Mouse (Mus musculus) midbrain, embryonic 12.5 days (tissue): ENCODE data around the gene Ankrd16. TPM values are rescaled to one million over a fixed set of nuclear protein-coding genes. Genes with fewer than 3 reads are reported as not detected.

Experiments used
- ATAC-seq: fragments of 200-750 bp; cut with Nextera tagmentation; 2 replicates; pipeline ENCODE4 v1.8.0; 2017; ENCODE audit warnings: low read depth, moderate TSS enrichment, moderate library complexity; ENCODE audit not compliant: low FRiP score
- H3K27ac ChIP-seq: fragments of 300-500 bp; sonication (generic); replicated peaks from 2 replicates; pipeline ENCODE4 v1.5.1; 2016; ENCODE audit warnings: mild to moderate bottlenecking
- H3K27me3 ChIP-seq: fragments of 300-500 bp; sonication (generic); 2 replicates; pipeline ENCODE4 v1.6.1; 2016; ENCODE audit warnings: mild to moderate bottlenecking
- H3K36me3 ChIP-seq: fragments of 300-500 bp; sonication (generic); 2 replicates; pipeline ENCODE4 v1.6.1; 2016
- H3K4me1 ChIP-seq: fragments of 300-500 bp; sonication (generic); 2 replicates; pipeline ENCODE4 v1.6.1; 2016
- H3K4me2 ChIP-seq: fragments of 300-500 bp; sonication (generic); replicated peaks from 2 replicates; pipeline ENCODE4 v1.6.1; 2016; ENCODE audit warnings: mild to moderate bottlenecking, moderate library complexity
- H3K4me3 ChIP-seq: fragments of 300-500 bp; sonication (generic); 2 replicates; pipeline ENCODE4 v1.5.1; 2016; ENCODE audit warnings: mild to moderate bottlenecking
- H3K9ac ChIP-seq: fragments of 300-500 bp; sonication (generic); replicated peaks from 2 replicates; pipeline ENCODE4 v1.6.1; 2016; ENCODE audit warnings: mild to moderate bottlenecking, moderate library complexity
- H3K9me3 ChIP-seq: fragments of 300-500 bp; sonication (generic); 2 replicates; pipeline ENCODE4 v1.6.1; 2016; ENCODE audit warnings: mild to moderate bottlenecking
- WGBS: fragments of 180-500 bp; shearing (Covaris S2); methylation state at CpG from one replicate; pipeline ENCODE4 v1.1.7; 2016; 5-methylcytosine and 5-hydroxymethylcytosine counted together
- polyA plus RNA-seq: library from polyadenylated mRNA; unstranded; fragments of >200 nt; fragmentation: Nextera tagmentation; extraction: Ambion mirVana; gene quantifications from 2 replicates; pipeline ENCODE4 v1.2.1, GENCODE M21; 2016

The Ankrd16 gene
- 55.0 and 55.5 TPM in 2 replicates for polyA plus RNA-seq

DNA sequence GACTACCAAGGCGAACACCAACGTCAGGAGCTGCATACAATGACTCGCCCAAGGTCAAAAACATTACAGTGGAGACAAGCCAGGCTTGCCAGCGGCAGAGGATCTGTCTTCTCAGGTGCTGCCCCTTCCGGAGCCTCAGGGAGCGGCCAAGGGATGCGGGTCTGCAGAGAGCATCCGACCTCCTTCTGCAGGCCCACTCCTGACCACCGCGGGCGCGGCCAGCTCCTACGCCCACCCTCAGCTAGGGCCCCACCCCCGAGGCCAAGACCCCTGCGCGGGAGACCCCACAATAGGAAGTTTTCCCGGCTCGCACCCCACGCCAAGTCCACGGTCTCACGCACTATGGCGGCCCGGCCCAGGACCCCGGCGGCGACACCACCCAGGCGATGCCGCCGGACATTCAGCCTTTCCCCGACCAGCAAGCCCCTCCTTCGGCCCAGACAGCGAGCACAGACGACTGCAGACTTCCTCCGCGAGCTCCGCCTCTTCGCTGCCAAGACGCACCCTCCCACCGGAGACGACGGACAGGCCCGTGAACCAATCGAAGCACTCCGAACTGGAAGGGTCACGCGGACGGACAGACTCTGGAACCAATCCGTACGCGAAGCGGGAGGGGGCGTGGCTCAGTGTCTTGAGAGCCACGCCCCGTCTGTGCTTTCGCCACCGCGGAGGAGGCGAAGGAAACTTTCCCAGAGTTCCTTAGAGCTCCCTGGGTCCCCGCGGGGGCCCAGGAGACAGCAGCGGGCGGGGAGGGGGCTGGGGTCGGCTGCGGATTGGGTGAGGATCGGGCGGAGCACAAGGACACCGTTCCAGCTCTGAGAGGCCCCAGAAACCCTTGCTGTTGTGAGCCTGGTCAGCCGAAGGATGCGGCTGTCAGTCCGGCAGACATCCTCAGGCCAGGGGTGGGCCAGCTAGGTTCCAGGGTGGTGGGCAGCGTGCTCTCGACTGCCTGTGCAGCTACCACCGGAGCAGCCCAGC, at the start of gene Ankrd16, which contains the start of gene Fbh1:
Gene Ankrd16, plus strand, starts transcription at position 786 of the 978 bp plus-strand sequence.
Gene Fbh1, minus strand, starts transcription at position 492 of the 978 bp plus-strand sequence.
- ATAC-seq, result peak; percentile 96
- H3K9ac ChIP-seq, result peak within 1 kb of the TSS; percentile 87
- peak within 1 kb of the TSS; percentile 85 for H3K4me3 ChIP-seq
- H3K36me3 ChIP-seq, result peaks cover 23% of the 10 kb centered on the region
- H3K4me1 ChIP-seq, result peaks cover 29% of the 10 kb centered on the region
- H3K27ac ChIP-seq, result peak within 1 kb of the TSS; percentile 96
- H3K9me3 ChIP-seq, result no peaks in the 10 kb centered on the region
- H3K4me2 ChIP-seq, result peak within 1 kb of the TSS; percentile 88
- no peaks in the 10 kb centered on the region for H3K27me3 ChIP-seq
- WGBS, result under 1% methylated on average over 70 of the region's 73 CpGs

DNA sequence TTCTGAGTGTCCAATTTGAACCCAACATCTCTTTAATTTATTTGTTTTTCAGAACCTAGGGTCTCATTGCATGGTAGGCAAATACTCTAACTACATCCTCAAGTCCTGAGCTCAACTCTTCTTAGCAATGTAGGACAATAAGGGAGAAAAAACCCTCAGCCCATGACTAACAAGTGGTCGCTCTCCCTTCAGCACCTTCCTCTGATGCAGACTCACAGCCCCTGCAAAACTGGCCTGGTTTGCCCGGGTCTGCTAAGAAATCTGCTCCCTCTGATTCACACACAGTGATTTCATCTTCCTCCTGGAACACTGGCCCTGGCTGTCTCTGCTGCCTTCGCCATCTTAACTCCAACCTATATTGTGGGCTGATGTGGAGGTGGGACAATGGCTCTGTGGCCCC, 48.6 kb upstream of the Ankrd16 start:
- Histone ChIP-seq H3K9me3 (no peaks in the 10 kb centered on the region), H3K4me2 (no peak overlapping the region), H3K4me3 (no peak overlapping the region), H3K36me3 (no peaks in the 10 kb centered on the region), H3K4me1 (no peaks in the 10 kb centered on the region), H3K9ac (no peak overlapping the region), H3K27ac (no peak overlapping the region), H3K27me3 (no peaks in the 10 kb centered on the region)
- ATAC-seq, result no peak
- 68% methylated on average over 3 of the region's 3 CpGs for WGBS

DNA sequence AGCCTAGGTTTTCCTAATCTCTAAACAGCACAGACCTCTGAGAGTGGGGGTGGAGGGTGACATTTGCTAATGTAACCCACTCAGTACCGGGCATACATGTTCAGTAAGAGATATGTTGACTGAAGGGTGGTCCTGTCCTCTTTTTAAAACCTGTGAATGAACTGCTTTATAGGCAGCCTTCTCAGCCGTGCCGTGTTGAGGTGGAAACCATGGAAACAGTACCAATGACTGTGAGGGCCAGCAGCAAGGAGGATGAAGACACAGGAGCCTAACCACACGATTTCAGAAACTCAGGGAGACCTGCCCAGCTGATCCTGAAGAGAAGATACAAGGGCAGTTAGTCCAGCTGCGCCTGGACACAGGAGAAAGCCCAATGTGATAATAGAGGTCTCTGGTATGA, 44.7 kb upstream of the Ankrd16 start:
- Histone ChIP-seq H3K4me2 (no peak overlapping the region), H3K27me3 (no peaks in the 10 kb centered on the region)
- 63% methylated on average over 5 of the region's 5 CpGs for WGBS

DNA sequence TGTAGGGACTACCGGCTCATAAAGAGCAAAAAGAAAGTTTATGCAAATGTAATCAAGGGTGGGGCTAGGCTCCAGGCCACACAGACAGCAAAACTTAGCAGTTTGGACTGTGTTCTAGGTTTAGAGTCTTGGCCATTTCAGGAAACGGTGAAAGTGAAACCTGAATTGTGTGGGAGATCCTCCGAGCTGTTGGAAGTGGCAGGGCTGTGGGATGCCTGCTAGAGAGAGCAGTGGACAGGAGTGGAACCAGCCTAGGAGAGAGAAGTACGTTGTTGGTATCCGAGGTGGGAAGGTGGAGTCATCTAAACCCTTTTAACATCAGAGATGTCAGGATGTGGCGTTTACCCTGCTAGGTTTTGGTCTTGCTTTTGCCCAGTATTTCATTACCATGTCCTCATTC, 41.8 kb upstream of the Ankrd16 start:
- H3K4me3 ChIP-seq, result no peak overlapping the region
- H3K27me3 ChIP-seq, result no peaks in the 10 kb centered on the region
- no peak overlapping the region for H3K4me2 ChIP-seq
- H3K9ac ChIP-seq, result no peak overlapping the region
- no peak for ATAC-seq
- no peaks in the 10 kb centered on the region for H3K4me1 ChIP-seq
- no peaks in the 10 kb centered on the region for H3K9me3 ChIP-seq
- H3K36me3 ChIP-seq, result peaks cover 23% of the 10 kb centered on the region
- 90% methylated on average over 6 of the region's 6 CpGs for WGBS
- no peak overlapping the region for H3K27ac ChIP-seq

More for the DNA sequence above, 44.7 kb upstream of the Ankrd16 start:
- ATAC-seq, result no peak
- Histone ChIP-seq H3K9me3 (no peaks in the 10 kb centered on the region), H3K9ac (no peak overlapping the region), H3K36me3 (no peaks in the 10 kb centered on the region), H3K4me1 (no peaks in the 10 kb centered on the region), H3K4me3 (no peak overlapping the region), H3K27ac (no peak overlapping the region)

DNA sequence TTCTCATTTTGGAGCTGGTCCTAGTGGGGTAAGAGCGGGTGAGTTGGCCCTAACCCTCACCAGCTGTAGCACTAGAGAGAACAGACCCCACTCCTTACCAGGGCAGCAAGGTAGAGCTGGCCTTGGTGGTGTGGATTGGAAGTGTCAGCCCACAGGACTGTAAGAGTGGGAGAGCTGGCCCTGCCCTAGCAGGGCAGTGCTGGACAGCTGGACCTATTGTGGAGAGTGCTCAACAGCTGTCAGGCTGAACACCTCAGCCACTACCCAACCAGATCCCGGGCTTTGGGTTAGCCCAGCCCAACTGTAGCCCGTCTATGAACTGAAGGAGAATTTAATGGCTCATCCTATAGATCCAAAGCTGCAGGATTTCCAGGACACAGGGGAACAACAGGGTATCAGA, 38.9 kb upstream of the Ankrd16 start:
- Histone ChIP-seq H3K4me3 (no peak overlapping the region), H3K4me1 (no peaks in the 10 kb centered on the region), H3K4me2 (no peak overlapping the region), H3K36me3 (peaks cover 52% of the 10 kb centered on the region), H3K9me3 (no peaks in the 10 kb centered on the region), H3K27me3 (no peaks in the 10 kb centered on the region), H3K9ac (no peak overlapping the region), H3K27ac (no peak overlapping the region)
- 92% methylated on average over 3 of the region's 3 CpGs for WGBS
- ATAC-seq, result no peak

DNA sequence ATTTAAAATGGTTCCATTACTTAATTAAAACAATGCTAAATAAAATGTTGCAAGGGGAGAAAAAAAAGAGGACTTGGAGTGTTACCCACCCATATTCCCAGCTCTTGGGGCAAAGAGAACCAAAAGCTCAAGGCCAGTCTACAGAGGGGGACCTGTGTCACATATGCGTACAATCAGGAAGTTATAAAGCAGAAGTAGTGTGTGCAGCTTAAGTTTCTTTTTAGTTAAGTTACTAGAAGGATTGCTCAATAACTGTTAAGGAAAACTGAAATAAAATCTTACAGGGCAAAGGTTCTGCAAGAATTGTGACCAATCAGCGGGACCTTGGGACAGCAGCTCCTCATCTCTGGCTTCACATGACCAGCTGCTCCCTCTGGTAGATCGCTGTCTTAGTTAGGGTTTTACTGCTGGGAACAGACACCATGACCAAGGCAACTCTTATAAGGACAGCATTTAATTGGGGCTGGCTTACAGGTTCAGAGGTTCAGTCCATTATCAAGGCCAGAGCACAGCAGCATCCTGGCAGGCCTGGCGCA, 38.1 kb upstream of the Ankrd16 start:
- ATAC-seq, result no peak
- H3K4me1 ChIP-seq, result no peaks in the 10 kb centered on the region
- no peak overlapping the region for H3K4me2 ChIP-seq
- H3K9me3 ChIP-seq, result no peaks in the 10 kb centered on the region
- no peak overlapping the region for H3K9ac ChIP-seq
- no peak overlapping the region for H3K27ac ChIP-seq
- no peak overlapping the region for H3K4me3 ChIP-seq
- no peaks in the 10 kb centered on the region for H3K27me3 ChIP-seq
- WGBS, result 94% methylated on average over 4 of the region's 4 CpGs
- H3K36me3 ChIP-seq, result peaks cover 60% of the 10 kb centered on the region

DNA sequence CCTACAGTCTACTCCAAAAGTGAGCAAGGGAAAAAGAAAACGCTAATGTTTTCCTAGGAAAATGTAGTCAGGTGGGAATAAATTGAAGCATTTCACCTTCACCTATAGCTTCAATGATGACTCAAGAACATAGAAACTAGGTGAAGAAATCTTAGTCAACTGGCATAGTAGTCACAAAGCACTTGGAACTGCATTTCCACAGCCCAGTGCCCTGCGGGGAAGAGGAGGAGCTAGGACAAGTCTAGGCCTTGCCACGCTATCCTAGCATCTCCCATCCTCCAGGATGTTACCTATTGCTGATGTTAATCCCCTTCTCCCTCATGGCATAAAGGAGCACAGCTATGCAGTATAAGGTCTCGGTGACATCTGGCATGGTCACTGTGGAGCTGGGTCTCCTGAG, 15.1 kb upstream of the Ankrd16 start:
- no peak for ATAC-seq
- H3K4me2 ChIP-seq, result no peak overlapping the region
- no peak overlapping the region for H3K9ac ChIP-seq
- no peaks in the 10 kb centered on the region for H3K27me3 ChIP-seq
- H3K4me1 ChIP-seq, result no peaks in the 10 kb centered on the region
- no peaks in the 10 kb centered on the region for H3K9me3 ChIP-seq
- H3K4me3 ChIP-seq, result no peak overlapping the region
- WGBS, result 93% methylated on average over 4 of the region's 4 CpGs
- no peak overlapping the region for H3K27ac ChIP-seq
- H3K36me3 ChIP-seq, result peaks cover 98% of the 10 kb centered on the region

DNA sequence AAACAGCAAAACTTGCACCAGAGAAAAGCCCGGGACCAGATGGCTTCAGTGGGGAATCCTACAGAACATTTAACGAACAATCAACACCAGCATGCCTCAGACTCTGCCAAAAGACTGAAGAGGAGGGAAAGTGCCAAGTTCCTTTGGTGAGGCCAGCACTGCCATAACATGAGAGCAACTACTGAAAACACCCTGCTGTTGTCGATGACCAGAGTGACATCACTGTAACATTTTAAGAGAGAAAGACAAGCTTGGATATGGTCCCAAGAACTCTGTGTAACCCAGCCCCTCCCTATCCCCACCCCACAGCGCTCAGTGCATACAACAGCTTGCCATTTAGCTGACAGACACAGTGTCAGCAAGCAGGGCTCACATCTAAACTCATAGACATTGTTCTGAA, 12.0 kb upstream of the Ankrd16 start:
- Histone ChIP-seq H3K27me3 (no peaks in the 10 kb centered on the region), H3K4me1 (no peaks in the 10 kb centered on the region), H3K9me3 (no peaks in the 10 kb centered on the region), H3K4me2 (no peak overlapping the region), H3K9ac (no peak overlapping the region), H3K27ac (no peak overlapping the region), H3K4me3 (no peak overlapping the region), H3K36me3 (peaks cover 81% of the 10 kb centered on the region)
- WGBS, result 97% methylated on average over 4 of the region's 4 CpGs
- no peak for ATAC-seq

DNA sequence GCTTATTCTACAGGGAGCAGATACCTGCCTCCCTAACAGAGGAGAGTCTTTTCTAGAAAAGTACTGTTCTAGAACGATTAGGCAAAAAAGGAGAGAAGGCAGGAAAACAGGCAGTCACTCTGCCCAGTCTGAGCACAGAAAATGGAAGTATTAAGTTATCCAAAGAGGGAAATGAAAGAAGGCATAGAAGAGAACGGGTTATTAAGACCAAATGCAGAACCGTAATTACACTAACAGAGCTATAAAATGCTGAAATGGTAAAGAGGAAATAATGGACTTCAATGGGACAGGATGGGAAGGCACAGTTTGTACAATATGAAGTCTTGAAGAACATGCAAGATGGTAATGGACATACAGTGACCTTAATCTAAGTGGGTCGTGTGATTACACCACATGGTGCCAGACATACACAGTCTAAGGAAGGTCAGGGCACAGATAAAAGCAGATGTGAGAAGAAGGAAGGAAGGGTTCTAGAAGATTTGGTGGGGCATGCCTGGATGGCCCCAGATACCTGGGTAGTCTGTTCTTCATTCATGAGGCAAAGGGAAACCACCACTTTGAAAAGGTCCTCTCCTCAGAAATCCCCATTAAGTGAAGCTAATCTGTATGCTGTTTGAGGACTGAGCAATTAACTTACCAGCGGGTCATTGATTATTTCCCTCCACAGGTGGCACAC, 11.1 kb upstream of the Ankrd16 start:
- 77% methylated on average over 5 of the region's 5 CpGs for WGBS
- no peak overlapping the region for H3K27ac ChIP-seq
- no peaks in the 10 kb centered on the region for H3K9me3 ChIP-seq
- peaks cover 72% of the 10 kb centered on the region for H3K36me3 ChIP-seq
- H3K4me1 ChIP-seq, result no peaks in the 10 kb centered on the region
- no peak for ATAC-seq
- H3K9ac ChIP-seq, result no peak overlapping the region
- no peaks in the 10 kb centered on the region for H3K27me3 ChIP-seq
- H3K4me2 ChIP-seq, result no peak overlapping the region
- H3K4me3 ChIP-seq, result no peak overlapping the region

DNA sequence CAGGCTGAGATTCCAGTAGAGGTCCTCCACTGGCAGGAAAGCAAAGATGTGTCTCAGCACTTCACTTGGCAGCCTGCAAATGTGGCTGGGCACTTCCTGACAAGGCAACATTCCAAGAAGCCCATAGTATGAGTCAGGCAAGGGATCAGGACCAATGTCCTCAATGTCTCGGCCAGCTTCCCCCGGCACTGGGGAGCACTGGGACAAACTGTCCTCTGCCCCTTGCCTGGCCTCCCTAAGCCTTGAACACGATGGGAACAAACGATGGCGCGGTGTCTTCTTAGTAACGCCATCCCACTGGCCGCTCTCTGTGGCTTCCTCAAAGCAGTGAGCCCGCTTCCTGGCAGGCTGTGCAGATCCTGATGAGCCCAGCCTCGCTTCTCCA, 10.5 kb upstream of the Ankrd16 start:
- Histone ChIP-seq H3K9me3 (no peaks in the 10 kb centered on the region), H3K4me3 (no peak overlapping the region), H3K4me2 (no peak overlapping the region), H3K36me3 (peaks cover 67% of the 10 kb centered on the region), H3K27me3 (no peaks in the 10 kb centered on the region), H3K27ac (no peak overlapping the region), H3K4me1 (no peaks in the 10 kb centered on the region), H3K9ac (no peak overlapping the region)
- WGBS, result 78% methylated on average over 10 of the region's 10 CpGs
- ATAC-seq, result no peak

DNA sequence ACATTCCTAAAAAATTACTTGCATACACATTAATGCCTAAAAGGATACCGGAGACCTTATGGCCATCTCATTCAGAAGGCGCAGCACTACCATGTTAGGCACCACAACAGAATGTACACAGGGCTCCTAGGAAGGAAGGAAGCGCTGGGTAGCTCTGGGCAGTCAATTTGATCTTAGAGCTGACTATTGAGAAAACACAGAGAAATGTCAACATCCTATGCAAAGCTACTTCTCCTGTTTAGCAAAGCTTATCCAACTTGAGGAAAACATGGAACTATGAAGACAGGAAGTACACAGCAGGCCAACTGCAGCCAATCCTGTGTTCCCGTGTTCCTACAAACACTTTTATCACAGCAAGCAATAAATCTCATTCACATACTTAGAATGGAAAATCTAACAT, 6.0 kb upstream of the Ankrd16 start:
- Histone ChIP-seq H3K9me3 (no peaks in the 10 kb centered on the region), H3K4me2 (no peak overlapping the region), H3K36me3 (peaks cover 24% of the 10 kb centered on the region), H3K27ac (no peak overlapping the region), H3K4me3 (no peak overlapping the region), H3K27me3 (no peaks in the 10 kb centered on the region), H3K9ac (no peak overlapping the region), H3K4me1 (peaks cover 11% of the 10 kb centered on the region)
- WGBS, result 90% methylated on average over 4 of the region's 4 CpGs
- no peak for ATAC-seq

DNA sequence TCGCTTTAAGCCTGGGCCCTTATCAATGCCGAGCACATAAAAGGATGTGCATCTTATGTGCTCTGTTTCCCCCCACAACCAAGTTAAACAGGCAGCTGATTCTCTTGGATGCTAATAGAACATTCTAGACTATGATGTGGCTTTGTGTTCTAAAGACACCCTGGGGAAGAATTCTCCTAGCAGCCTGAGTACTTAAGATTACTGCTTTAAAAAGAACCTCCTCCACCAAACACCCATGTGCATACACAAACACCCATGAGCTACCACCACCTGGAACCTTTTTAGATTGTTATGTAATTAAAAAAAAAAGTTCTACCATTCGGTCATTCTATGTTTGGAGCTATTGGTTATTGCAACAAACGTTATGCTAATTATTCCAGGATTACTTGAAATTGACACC, 5.3 kb upstream of the Ankrd16 start:
- peaks cover 13% of the 10 kb centered on the region for H3K4me1 ChIP-seq
- no peaks in the 10 kb centered on the region for H3K9me3 ChIP-seq
- H3K4me3 ChIP-seq, result no peak overlapping the region
- H3K27me3 ChIP-seq, result no peaks in the 10 kb centered on the region
- no peak overlapping the region for H3K4me2 ChIP-seq
- no peak for ATAC-seq
- no peak overlapping the region for H3K27ac ChIP-seq
- WGBS, result 87% methylated on average over 4 of the region's 4 CpGs
- H3K9ac ChIP-seq, result no peak overlapping the region
- peaks cover 17% of the 10 kb centered on the region for H3K36me3 ChIP-seq
